Mouse (Mus musculus) lung, embryonic 16.5 days (tissue): ENCODE data around the gene Rab25. TPM values are rescaled to one million over a fixed set of nuclear protein-coding genes. Genes with fewer than 3 reads are reported as not detected.

Experiments used
- ATAC-seq: fragments of 200-750 bp; cut with Nextera tagmentation; 2 replicates; pipeline ENCODE4 v1.8.0; 2017; ENCODE audit warnings: low read depth, mild to moderate bottlenecking, moderate library complexity
- H3K27ac ChIP-seq: fragments of 300-500 bp; sonication (generic); 2 replicates; pipeline ENCODE4 v1.5.1; 2014; ENCODE audit warnings: mild to moderate bottlenecking, control low read depth, low read length
- H3K27me3 ChIP-seq: fragments of 300-500 bp; sonication (generic); 2 replicates; pipeline ENCODE4 v1.6.1; 2014; ENCODE audit warnings: low read depth, low read length, mixed read lengths; ENCODE audit not compliant: control insufficient read depth, insufficient read depth
- H3K36me3 ChIP-seq: fragments of 300-500 bp; sonication (generic); 2 replicates; pipeline ENCODE4 v1.6.1; 2014; ENCODE audit warnings: low read length; ENCODE audit not compliant: control insufficient read depth, insufficient read depth
- H3K4me1 ChIP-seq: fragments of 300-500 bp; sonication (generic); replicated peaks from 2 replicates; pipeline ENCODE4 v1.6.1; 2014; ENCODE audit warnings: low read length, mixed read lengths; ENCODE audit not compliant: control insufficient read depth, insufficient read depth
- H3K4me2 ChIP-seq: fragments of 300-500 bp; sonication (generic); 2 replicates; pipeline ENCODE4 v1.6.1; 2014; ENCODE audit warnings: low read depth, low read length, control low read depth
- H3K4me3 ChIP-seq: fragments of 300-500 bp; sonication (generic); 2 replicates; pipeline ENCODE4 v1.5.1; 2014; ENCODE audit warnings: mild to moderate bottlenecking, low read length, control low read depth
- H3K9ac ChIP-seq: fragments of 300-500 bp; sonication (generic); 2 replicates; pipeline ENCODE4 v1.6.1; 2014; ENCODE audit warnings: low read length, control low read depth
- H3K9me3 ChIP-seq: fragments of 300-500 bp; sonication (generic); 2 replicates; pipeline ENCODE4 v1.6.1; 2016; ENCODE audit warnings: low read length; ENCODE audit not compliant: control insufficient read depth
- WGBS: fragments of 180-500 bp; shearing (Covaris S2); extraction: QIAGEN DNeasy Blood & Tissue Kit; methylation state at CpG from one replicate; pipeline ENCODE4 v1.1.7; 2014; 5-methylcytosine and 5-hydroxymethylcytosine counted together
- polyA plus RNA-seq: library from polyadenylated mRNA; unstranded; fragments of >200 nt; fragmentation: Nextera tagmentation; extraction: Ambion mirVana; gene quantifications from 2 replicates; pipeline ENCODE4 v1.2.1, GENCODE M21; 2015

Rab25 gene
- polyA plus RNA-seq, 1 experiment from 2014 or later: 48.0 TPM

- no peak overlapping the region for H3K27ac ChIP-seq
- H3K27me3 ChIP-seq: no peaks in the 10 kb centered on the region
- H3K4me3 ChIP-seq: no peak overlapping the region
- no peak for ATAC-seq
- H3K4me2 ChIP-seq: no peak overlapping the region
- H3K9me3 ChIP-seq: no peaks in the 10 kb centered on the region
- H3K9ac ChIP-seq: no peak overlapping the region
- no peaks in the 10 kb centered on the region for H3K4me1 ChIP-seq
- H3K36me3 ChIP-seq: peaks cover 38% of the 10 kb centered on the region
- WGBS: 73% methylated on average over 5 of the region's 5 CpGs
Measured at GRCm38 (mm10) chr3:88569694-88570093, 21.6 kb upstream of the Rab25 start.

GRCm38 (mm10) chr3:88569093-88569492 lies 21.0 kb upstream of the Rab25 start:
- Histone ChIP-seq H3K9ac (no peak overlapping the region), H3K27ac (no peak overlapping the region), H3K4me2 (no peak overlapping the region), H3K36me3 (peaks cover 40% of the 10 kb centered on the region), H3K9me3 (no peaks in the 10 kb centered on the region), H3K27me3 (no peaks in the 10 kb centered on the region), H3K4me3 (no peak overlapping the region), H3K4me1 (no peaks in the 10 kb centered on the region)
- 90% methylated on average over 2 of the region's 2 CpGs for WGBS
- ATAC-seq: no peak

GRCm38 (mm10) chr3:88568615-88569014 lies 20.5 kb upstream of the Rab25 start:
- Histone ChIP-seq H3K27me3 (no peaks in the 10 kb centered on the region), H3K4me2 (no peak overlapping the region), H3K27ac (no peak overlapping the region), H3K9me3 (no peaks in the 10 kb centered on the region), H3K4me1 (no peaks in the 10 kb centered on the region), H3K9ac (no peak overlapping the region), H3K36me3 (peaks cover 43% of the 10 kb centered on the region), H3K4me3 (no peak overlapping the region)
- ATAC-seq: no peak
- WGBS: 95% methylated on average over 2 of the region's 2 CpGs

GRCm38 (mm10) chr3:88567892-88568291 lies 19.8 kb upstream of the Rab25 start:
- H3K9ac ChIP-seq: no peak overlapping the region
- no peaks in the 10 kb centered on the region for H3K9me3 ChIP-seq
- 77% methylated on average over 6 of the region's 6 CpGs for WGBS
- H3K27me3 ChIP-seq: no peaks in the 10 kb centered on the region
- peak; percentile 50; the same call in 1 of the 2 replicates for ATAC-seq
- H3K4me1 ChIP-seq: no peaks in the 10 kb centered on the region
- H3K4me3 ChIP-seq: no peak overlapping the region
- peaks cover 49% of the 10 kb centered on the region for H3K36me3 ChIP-seq
- H3K4me2 ChIP-seq: no peak overlapping the region
- no peak overlapping the region for H3K27ac ChIP-seq

- Histone ChIP-seq H3K9me3 (no peaks in the 10 kb centered on the region), H3K27me3 (no peaks in the 10 kb centered on the region), H3K9ac (no peak overlapping the region), H3K36me3 (peaks cover 53% of the 10 kb centered on the region), H3K4me2 (no peak overlapping the region), H3K4me3 (no peak overlapping the region), H3K4me1 (no peaks in the 10 kb centered on the region), H3K27ac (no peak overlapping the region)
- no peak for ATAC-seq
- WGBS: 71% methylated on average over 4 of the region's 4 CpGs
Measured at GRCm38 (mm10) chr3:88566536-88567061, 18.5 kb upstream of the Rab25 start.

- WGBS: 87% methylated on average over 3 of the region's 3 CpGs
- no peak for ATAC-seq
- no peak overlapping the region for H3K27ac ChIP-seq
Measured at GRCm38 (mm10) chr3:88566116-88566515, 18.0 kb upstream of the Rab25 start.

GRCm38 (mm10) chr3:88563966-88564365 lies 15.9 kb upstream of the Rab25 start:
- no peak overlapping the region for H3K4me2 ChIP-seq
- WGBS: 83% methylated on average over 7 of the region's 7 CpGs
- no peak for ATAC-seq
- no peak overlapping the region for H3K4me3 ChIP-seq
- no peaks in the 10 kb centered on the region for H3K9me3 ChIP-seq
- H3K27ac ChIP-seq: no peak overlapping the region
- H3K27me3 ChIP-seq: no peaks in the 10 kb centered on the region
- no peak overlapping the region for H3K9ac ChIP-seq
- no peaks in the 10 kb centered on the region for H3K4me1 ChIP-seq
- H3K36me3 ChIP-seq: peaks cover 67% of the 10 kb centered on the region

More at GRCm38 (mm10) chr3:88566116-88566515, 18.0 kb upstream of the Rab25 start:
- no peak overlapping the region for H3K4me3 ChIP-seq
- no peak overlapping the region for H3K4me2 ChIP-seq
- peaks cover 56% of the 10 kb centered on the region for H3K36me3 ChIP-seq
- no peaks in the 10 kb centered on the region for H3K9me3 ChIP-seq
- H3K9ac ChIP-seq: no peak overlapping the region
- no peaks in the 10 kb centered on the region for H3K27me3 ChIP-seq
- no peaks in the 10 kb centered on the region for H3K4me1 ChIP-seq

- Histone ChIP-seq H3K27me3 (no peaks in the 10 kb centered on the region), H3K4me2 (no peak overlapping the region), H3K4me1 (no peaks in the 10 kb centered on the region), H3K9me3 (no peaks in the 10 kb centered on the region), H3K4me3 (no peak overlapping the region), H3K9ac (no peak overlapping the region), H3K27ac (no peak overlapping the region), H3K36me3 (peaks cover 67% of the 10 kb centered on the region)
- peak; percentile 26; the same call in 1 of the 2 replicates for ATAC-seq
- 66% methylated on average over 4 of the region's 4 CpGs for WGBS
Measured at GRCm38 (mm10) chr3:88563442-88563841, 15.3 kb upstream of the Rab25 start.

- H3K9ac ChIP-seq: no peak overlapping the region
- 72% methylated on average over 4 of the region's 4 CpGs for WGBS
- no peak overlapping the region for H3K4me2 ChIP-seq
- no peaks in the 10 kb centered on the region for H3K4me1 ChIP-seq
- no peaks in the 10 kb centered on the region for H3K27me3 ChIP-seq
- no peak for ATAC-seq
- H3K4me3 ChIP-seq: no peak overlapping the region
- H3K9me3 ChIP-seq: no peaks in the 10 kb centered on the region
- peaks cover 60% of the 10 kb centered on the region for H3K36me3 ChIP-seq
- H3K27ac ChIP-seq: no peak overlapping the region
Measured at GRCm38 (mm10) chr3:88561989-88562388, 13.9 kb upstream of the Rab25 start.

GRCm38 (mm10) chr3:88559596-88559995 lies 11.5 kb upstream of the Rab25 start:
- H3K9me3 ChIP-seq: no peaks in the 10 kb centered on the region
- no peak overlapping the region for H3K4me3 ChIP-seq
- no peaks in the 10 kb centered on the region for H3K27me3 ChIP-seq
- H3K27ac ChIP-seq: no peak overlapping the region
- no peak overlapping the region for H3K9ac ChIP-seq
- 93% methylated on average over 9 of the region's 9 CpGs for WGBS
- ATAC-seq: no peak
- no peak overlapping the region for H3K4me2 ChIP-seq
- H3K36me3 ChIP-seq: peaks cover 59% of the 10 kb centered on the region
- peaks cover 11% of the 10 kb centered on the region for H3K4me1 ChIP-seq
